Mouse (Mus musculus) B cell, adult 2 months (primary cell): Measurements from ENCODE around the gene Irs2.
A peak's percentile ranks its signal among the peaks of the same experiment; 100 is the strongest.

Source experiments
- DNase-seq, 2 experiments: peaks; one replicate each; pipeline ENCODE4 v3.0.0; 2022

Irs2 gene

DNA sequence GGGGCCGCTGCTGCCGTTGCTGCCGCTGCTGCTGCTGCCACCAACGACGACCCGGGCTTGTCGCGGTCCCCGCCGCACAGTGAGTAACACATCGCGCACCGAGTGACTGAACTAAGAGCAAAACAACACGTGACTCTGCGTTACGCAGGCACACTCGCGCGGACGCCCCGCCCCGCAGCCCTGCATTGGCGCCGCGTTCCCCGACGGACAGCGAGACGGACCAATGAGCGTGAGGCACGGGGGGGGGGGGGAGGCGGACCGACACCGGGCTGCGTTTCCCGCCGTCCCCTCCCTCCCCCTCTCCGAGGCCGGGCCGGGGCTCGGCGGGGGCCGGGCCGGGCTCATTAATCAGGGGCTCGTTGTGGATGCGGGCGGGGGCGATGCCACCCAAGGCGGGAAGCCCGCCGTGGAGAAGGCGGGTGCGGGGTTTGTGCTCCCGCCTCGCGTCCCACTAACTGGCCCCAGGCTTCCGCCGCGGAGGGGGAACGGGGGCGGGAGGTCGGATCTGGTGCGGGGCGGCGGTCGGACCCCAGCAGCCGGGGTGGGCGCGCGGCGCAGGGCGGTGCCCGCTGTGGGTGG lies 673 bp upstream of the Irs2 start:
- DNase-seq: peak; percentile 98

DNA sequence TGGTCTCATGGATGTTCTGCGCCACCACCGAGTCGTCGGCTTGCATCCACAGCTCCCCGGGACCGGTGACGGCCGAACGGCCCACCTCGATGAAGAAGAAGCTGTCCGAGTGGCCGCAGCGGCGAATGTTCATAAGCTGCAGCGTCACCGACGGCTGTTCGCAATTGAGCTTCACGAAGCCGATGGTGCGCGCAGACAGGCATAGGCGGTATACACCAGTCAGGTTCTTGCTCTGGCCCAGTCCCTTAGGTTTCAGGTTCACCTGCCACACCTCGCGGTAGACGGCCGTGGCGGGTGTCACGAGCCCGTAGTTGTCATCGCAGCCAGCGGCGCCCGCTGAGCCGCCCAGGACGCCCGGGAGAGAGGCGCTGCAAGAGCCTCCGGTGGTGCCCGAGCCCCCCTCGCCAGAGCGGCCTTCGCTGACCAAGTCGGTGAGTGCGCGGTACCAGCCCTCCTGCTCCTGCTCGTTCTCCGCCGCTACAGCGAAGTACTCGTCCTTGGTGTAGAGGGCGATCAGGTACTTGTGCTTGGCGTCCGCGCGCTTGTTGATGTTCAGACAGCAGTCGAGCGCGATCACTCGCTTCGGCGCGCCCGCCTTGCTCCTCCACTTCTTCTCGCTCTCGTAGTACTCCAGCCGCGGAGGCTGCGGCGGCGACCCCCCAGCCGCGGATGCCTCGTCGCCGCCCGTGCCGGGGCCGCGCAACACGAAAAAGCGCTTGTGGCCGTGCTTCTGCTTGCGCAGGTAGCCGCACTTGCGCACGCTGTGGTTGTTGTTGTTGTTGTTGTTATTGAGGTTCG lies 478 bp downstream of the Irs2 start:
- DNase-seq: peak; percentile 70 to 75

DNA sequence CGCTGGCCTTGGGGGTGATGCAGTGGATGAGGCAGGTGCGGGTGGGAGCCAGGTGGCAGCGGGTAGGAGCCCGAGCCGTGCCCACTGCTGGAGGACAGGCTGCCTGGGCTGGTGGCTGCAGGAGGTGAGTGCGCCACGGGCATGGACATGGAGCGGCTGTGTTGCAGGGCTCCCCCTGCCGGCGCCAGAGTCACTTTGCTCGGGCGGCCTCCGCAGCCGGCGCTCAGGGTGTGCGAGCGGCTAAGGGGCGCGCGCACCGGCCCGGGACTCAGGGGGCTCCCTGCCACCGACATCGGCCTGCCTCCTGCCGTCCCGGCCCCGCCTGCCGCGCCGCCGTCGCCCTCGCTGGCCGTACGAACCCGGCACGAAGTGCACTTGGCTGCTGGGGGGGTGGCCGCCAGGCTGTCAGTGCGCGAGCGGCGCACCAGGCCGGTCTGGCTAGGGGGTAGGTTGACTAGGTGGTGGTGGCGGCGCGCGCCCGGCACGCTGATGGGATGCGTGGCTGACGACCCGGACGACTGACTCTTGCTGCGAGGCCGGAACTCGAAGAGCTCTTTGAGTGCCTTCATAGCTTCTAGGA lies 1.2 kb downstream of the Irs2 start:
- peak; percentile 90 to 91 for DNase-seq

DNA sequence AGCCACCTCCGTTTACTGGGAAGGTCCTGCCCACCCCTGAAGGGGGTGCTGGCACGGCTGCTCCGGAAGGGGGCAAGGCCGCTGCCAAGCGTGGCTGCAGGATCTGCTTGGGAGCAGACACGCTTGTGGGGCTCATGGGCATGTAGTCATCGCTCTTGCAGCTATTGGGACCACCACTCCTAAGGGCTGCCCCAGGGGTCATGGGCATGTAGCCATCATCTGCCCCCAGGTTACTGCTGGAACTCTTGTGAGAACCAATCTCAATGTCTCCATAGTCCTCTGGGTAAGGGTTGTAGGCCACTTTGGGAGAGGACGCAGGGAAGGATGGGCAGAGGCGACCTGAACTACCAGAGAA lies 2.0 kb downstream of the Irs2 start:
- no peak for DNase-seq

DNA sequence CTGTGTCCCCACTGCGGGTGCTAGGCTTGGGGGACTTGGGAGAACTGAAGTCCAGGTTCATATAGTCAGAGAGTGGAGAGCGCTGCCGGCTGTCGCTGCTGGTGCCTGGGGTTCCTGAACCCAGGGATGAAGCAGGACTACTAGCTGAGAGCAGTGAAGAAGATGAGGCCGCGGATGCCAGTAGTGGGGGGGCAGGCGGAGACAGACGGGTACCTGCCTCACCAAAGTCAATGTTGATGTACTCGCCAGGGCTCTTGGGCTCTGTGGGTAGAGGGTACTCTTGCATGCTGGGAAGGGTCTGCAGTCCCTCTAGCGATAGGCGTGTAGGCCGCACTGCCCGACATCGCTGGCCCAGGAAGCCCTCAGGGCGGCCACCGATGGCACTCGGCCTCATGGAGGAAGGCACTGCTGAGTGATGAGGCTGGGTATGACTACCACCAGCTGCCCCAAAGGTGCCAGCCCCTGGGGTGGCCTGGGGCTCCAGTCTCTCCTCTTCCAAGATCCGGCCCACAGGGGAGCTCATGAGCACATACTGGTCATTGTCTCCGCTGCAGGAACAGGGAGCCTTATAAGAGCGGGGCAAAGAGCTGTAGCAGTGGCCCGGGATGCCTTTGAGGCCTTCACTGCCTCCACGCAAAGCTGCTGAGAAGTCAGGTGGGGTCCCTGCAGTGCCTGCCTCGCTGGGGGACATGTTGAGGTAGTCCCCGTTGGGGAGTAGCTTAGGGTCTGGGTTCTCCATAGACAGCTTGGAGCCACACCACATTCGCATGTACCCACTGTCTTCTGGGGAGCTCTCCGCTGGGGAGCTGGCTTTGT lies 2.6 kb downstream of the Irs2 start:
- peak; percentile 62 to 67 for DNase-seq

DNA sequence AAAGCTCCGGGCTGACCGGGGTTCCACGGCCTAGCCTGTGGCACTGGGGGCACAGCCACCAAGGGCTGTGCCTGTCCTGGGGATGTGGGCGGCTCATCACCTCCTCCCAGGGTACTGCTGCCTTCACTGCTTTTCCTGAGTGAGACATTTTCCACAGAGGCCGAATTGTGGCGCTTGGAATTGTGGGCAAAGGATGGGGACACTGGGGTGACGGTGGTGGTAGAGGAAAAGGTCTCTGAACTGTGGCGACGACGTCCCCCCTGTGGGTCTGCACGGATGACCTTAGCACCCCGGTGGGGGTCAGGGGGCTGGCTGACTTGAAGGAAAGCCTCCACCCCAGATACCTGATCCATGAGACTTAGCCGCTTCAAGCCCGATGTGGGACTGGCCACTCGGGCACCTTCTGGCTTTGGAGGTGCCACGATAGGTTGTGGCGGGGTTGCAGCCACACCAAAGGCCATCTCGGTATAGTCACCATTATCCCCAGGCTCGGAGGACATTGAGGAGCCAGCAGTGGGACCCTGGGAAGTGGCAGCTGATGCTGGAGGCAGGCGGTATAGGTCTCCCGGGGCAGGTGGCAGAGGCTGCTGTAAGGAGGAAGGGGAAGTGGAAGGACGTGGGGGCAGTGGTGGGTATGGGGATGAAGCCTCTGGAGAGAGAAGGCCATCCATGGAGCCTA lies 3.3 kb downstream of the Irs2 start:
- peak; percentile 54 to 60 for DNase-seq

DNA sequence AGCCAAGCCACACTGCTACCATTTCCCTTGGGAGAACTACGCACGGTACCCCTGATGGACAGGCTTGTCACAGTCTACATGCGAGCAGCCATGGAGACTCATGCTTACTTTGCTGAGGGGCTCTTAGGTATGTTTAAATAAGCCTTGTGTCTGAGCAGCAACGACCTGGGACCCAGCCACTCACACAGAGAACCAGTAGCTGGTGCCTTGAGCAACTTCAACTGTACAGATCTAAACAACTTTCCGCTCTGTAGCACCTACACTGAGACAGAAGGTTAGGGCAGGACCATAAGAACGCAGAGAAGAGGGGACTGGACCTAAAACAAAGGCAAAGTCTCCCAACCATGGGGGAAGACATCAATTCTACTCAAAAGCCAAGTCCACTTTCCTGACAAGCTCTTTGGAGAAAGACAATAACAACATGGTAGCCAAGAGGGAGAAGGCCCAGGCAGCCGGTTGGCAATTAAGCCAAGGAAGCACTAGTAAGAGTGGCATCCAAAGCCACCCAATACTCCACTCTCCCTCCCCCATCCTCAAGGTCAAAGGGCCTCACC lies 4.3 kb downstream of the Irs2 start:
- DNase-seq: peak; percentile 54 to 60

DNA sequence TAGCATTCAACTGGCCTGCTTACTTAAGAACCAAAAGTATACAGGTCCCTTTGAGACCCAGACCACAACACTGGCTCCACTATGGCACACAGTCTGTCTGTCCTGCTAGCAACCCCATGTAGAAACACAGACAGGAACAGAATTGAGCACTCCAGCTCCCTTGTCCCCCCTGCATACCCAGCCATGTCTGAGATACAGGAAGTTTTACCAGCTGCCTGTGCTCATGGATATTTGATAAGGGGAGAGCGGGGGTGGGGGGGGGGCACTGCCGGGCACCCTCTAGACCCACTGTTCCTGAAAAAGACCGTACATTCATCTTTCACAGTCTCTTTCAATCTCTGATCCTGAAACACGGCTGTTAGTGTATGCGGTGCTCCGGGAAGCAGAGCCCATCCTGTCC lies 5.0 kb downstream of the Irs2 start:
- peak; percentile 21 to 33 for DNase-seq

DNA sequence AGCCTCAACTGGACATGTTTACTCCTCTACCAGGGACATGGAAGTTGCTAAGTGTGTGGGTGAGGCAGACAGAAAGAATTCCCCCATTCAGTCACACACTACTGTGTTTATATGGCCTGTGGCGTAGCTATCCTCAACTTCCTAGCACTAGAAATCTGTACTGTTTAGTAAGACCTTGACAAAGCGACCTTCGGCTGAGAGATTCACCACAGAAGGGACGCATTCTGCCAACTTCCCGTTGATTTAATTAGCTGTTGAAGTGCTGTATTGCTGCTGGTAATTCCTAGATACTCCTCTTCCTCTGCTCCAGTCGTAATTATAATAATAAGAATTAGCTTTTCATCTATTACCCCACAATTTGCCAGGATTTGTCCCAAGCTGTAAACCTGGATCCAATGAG lies 5.4 kb downstream of the Irs2 start:
- DNase-seq: peak; percentile 24

DNA sequence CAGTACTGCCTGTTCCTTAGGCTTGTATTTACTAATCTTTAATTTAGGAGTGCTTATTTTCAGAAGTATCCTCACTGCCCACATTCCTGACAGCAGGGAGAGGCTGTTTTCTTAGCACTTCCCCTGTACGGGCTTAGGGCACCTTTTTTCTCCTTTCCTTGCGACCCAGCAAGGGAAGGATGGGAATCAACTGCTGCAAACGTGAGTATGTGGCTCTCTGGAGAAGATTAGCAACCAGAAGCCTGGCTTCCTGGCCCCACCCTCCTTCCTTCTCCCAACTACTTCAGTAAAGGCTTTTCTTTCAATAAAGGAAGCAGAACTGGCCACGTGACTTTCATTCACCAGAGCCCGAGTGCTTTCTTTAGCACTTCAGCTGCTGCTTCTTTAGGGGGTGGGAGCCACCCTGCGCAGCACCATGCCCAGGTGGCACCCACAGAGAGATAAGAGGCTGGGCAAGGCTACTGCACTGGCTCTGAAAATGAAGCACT lies 7.2 kb downstream of the Irs2 start:
- peak; percentile 53 to 54 for DNase-seq

DNA sequence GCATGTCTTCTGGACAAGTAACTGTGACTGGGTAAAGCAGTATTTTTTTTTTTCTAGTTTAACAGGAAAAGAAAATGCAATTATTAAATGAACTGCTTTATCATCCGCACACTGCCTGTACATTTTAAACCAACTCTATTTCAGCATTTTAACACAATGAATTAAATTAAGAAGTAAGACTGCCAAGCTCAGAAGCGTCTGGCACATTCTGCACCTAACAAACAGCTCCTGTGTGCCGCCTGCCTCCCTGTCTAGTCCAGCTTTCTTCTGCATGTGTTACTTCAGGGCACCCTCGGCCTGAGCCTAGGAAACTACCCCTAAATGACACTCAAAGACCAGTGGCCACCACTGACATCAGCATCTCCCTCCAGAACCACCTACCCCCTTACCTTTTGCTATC lies 8.7 kb downstream of the Irs2 start:
- DNase-seq: peak; percentile 21 to 31

DNA sequence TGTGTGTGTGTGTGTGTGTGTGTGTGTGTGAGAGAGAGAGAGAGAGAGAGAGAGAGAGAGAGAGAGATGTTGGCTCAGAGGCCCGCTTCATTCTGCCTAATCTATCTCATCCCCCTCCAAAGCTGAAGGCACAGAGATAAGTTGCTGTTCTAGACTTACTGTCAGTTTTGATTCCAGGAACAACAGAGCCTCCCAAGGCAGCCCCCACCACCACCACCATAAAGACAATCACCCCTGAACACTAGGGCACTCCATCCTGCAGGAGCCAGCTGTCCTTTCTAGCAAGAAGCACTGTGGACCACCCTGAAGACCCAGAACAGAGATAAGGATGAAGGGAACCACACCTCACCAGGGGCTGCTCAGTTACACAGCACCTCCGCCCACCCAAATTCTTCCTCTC lies 12.0 kb downstream of the Irs2 start:
- peak; percentile 34 to 36 for DNase-seq

DNA sequence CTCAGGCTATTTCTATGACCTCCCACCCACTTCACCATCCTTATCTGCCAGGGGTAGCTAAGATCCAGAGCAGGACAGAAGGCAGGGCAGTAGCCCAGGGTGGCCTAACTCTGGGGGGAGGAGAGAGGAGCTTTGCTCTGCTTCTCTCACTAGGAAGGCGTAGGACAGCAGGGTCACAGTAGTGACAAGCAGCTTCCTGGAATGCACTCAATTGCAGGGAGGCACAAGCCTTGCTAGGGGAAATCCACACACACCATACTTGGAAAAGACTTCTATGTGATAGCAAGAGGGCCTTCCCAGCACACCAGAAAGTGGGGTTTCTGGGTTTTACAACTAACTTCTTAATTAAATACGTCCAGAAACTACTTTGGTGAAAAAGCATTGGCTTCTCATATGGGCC lies 12.5 kb downstream of the Irs2 start:
- peak; percentile 22 to 29 for DNase-seq

DNA sequence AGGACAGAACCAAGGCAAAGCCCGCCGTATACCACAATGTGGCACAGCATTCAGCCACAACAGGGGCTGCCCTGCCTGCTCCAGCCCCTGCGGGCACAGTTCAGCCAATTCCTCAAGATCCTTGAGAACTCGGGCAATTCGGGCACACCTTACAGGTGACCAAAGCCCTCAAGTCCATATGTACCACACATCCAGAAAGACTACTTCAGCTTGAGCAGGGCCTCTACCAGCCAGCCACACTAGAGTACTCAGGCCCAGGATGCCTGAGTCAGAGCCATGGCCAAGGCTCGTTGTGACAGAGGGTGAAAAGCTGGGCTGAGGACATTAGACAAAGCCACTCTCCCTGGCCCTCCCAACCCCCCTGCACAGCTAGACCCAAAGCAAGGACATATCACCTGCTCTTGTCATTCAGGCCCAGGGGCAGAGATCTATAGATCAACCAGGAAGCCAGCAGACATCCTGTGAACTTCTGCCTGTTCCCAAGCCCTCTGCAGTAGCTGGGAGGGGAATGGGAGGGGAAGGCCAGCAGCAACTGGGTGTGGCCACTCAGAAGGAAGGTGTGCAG lies 13.8 kb downstream of the Irs2 start:
- peak; percentile 34 to 37 for DNase-seq

DNA sequence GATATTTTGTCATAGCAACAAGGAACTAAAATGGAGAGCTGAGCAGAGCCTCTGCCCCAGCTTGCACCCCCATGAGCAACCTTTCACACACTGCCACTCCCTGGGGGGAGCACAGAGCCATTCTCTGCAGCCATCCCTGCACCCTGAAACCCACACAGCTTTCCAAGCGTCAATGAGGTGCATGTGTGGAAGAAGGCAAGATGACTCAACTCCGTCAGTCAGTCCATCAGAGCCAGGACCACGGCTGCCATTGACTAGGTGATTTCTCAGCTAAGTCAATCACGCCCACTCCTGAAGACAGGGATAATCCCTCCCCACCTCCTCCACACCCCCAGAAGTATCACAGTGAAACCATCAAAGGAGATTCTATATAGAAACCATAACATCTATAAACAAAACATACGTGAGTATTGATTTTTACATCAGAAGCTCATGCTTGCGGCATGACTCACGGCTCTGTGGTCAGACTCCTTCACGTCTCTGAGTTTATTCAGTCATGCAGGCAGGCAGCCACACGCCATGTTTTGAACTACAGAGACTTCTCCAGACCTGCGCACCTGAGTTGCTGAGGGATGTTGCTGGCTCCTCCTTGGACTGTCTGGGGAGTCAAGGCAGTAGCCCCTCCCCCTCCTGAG lies 14.6 kb downstream of the Irs2 start:
- DNase-seq: peak in 1 of 2 experiments; percentile 25

DNA sequence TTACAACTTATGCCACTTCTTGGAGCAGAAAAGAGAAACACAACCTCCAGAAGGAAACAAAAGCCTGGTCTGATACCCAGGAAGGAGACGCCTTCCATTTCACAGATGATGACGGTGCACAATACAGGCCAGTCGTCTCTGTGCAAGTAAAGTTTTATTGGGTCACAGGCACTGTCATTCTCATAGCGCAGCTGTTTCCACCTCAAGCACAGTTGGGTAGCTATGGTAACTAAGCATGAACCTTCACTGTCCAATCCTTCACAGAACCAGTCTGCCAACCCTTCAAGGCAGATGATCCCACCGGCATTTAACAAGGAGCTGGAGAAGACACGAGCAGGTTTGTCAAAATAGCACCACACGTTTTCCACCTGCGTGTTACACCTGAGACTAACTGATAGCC lies 16.2 kb downstream of the Irs2 start:
- DNase-seq: peak; percentile 21 to 25

DNA sequence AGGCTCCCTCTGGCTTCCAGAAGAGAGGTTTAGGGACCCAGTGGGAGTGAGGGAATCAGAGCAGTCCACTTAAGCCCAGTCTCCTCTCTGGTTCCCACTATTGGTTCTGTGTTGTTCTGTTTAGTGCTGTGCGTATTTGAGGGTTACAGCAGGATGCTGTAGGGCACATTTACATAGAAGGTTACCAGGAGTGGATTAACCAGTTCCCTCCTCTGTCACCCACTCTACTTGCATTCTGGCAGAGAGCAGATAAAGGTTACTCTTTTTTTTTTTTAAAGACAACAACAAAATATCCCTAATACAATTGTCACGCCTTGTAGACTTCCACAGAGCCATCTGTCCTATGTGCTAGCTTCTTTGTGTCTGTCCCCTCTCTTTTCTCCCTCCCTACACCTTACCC lies 16.9 kb downstream of the Irs2 start:
- peak in 1 of 2 experiments; percentile 36 for DNase-seq

DNA sequence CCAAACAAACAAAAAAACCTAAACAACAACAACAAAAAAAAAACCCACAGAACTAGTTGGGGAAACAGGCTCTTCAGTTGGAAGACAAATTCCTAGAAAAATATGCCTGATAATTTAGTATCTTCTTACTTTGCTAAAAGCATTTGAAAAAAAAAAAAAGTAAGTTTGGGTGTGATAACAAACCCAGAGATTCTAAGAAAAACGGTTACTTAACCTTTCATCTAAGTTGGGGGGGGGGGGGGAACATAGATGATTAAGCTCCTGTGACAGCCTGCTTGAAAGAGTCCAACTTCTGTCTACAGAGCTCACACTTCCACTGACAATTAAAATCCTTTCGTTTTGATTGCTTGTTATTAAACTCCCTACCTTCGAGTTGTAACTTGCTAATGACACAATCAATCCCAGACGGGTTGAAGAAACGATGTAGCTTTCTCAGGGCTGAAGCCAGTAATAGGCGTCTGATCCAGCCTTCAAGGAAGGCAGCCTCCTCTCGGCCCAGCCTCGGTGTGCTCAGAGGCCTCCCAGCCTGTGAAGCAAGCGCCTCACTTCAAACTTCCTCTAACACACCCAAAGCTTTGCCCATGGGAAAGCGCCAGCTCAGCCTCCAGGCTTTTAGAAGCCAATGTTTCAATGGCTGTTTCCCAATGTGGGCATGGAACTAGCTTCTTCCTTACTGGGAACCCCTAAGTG lies 17.7 kb downstream of the Irs2 start:
- no peak for DNase-seq

DNA sequence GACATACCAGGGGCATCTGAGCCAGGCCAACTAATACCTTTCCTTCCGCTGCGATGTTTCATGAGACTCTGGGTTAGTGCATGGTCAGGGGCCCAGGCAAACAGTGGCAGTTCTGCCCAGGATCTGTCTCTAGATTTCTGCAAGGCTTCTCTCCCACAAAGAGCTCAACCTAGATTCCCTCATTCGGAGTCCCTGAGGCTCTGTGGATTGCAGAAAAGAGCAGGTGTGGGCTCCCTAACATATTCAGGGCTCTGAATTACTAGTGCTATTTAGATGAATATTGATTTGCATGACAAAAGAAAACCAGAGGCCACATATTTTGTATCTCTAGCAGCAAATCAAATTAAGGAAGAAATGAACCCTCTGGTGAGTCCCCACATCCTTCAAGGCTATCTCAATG lies 18.3 kb downstream of the Irs2 start:
- peak in 1 of 2 experiments; percentile 19 for DNase-seq

DNA sequence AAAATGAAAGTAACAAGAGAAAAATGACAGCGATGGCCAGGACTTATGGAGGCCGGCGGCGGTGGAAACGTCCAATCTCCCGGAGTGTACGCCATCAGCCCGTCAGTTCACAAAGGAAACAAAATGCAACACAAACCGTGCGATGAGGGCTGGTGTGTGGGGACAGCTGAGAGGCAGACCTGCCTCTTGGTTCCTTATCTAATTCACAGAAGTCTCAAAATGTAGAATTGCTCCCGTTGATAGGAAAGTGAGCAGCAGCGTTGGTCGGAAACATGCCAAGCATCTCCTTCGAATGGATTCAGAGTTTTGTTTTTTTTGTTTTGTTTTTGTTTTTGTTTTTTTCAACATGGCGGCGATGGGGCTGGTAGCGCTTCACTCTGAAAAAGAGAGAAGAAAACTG lies 21.6 kb downstream of the Irs2 start:
- DNase-seq: peak in 1 of 2 experiments; percentile 15

DNA sequence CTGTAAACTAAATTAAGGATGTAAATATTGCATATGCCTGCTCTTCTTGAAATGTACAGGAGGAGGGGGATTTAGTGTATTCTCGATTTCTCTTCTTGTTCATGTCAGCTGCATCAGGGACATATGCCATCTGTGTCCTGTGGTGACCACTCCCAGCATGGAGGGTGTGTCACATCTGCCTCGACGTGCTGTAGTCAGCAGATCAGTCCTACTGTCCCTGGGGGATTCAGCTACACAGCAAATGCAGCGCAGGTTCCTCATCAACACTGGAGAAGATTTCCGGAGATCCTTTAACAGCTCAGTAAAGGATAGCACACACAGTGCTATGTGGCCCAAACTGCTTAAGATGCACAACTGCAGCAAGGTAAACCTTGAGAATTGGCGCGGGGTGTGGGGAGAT lies 23.2 kb downstream of the Irs2 start:
- peak; percentile 48 to 51 for DNase-seq
